8 mouse cellular contexts compared by ENCODE assay signal in the genomic region with DNA sequence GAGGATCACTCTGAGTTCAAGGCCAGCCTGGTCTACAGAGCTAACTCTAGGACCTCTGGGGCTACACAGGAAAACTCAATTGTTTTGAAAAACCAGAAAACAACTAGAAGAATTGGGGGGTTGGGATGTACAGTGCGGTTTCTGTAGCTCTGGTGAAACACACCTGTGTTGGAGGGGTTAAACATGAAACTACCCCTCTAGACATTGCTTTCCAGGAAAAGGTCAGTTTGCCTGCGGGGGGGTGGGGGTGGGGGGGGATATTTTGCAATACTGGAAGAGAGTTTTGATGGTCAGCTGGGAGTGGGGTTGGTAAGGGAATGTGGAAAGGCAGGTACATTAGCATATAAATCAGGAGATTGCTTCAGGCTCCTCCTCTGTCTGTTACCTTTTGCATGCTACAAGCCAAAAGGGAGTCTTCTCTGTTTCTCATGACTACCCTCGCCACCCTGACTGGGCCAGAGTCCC. TPM values are rescaled to one million over a fixed set of nuclear protein-coding genes. Genes with fewer than 3 reads are reported as not detected.
DNase-seq lines count a peak whose midpoint lies in the region; ATAC-seq and TF ChIP-seq lines count a peak whose summit lies in the region.

No protein-coding gene starts in this region.

- no peak for DNase-seq in heart, adult 9 months (ENCODE audit: low spot score in 2 of 2)
- DNase-seq in ES-CJ7 (ENCODE audit: low read depth, low spot score) = peak; percentile 90
- DNase-seq in heart, postnatal 0 days (ENCODE audit: low spot score) = no peak
- DNase-seq in liver, postnatal 0 days = no peak
- no peak for DNase-seq in thymus, postnatal 36 days
- DNase-seq in left cerebral cortex, postnatal 14 days (ENCODE audit: low spot score in 2 of 2) = no peak

- intact Hi-C loops in left cerebral cortex, postnatal 14 days (cut with DNase I) = loop anchor here (5.0 kb wide), 2 partner anchors 80 to 120 kb away; partner anchors contain the start of gene Hnrnpc

- TF ChIP-seq EP300 in heart, postnatal 0 days (IDR thresholded peaks at IDR 0.05; ENCODE audit: low read depth) = no peak
- TF ChIP-seq EP300 in liver, postnatal 0 days (IDR thresholded peaks at IDR 0.05; ENCODE audit: low read depth) = no peak

- no peak for TF ChIP-seq CTCF in heart, postnatal 0 days (IDR thresholded peaks at IDR 0.05; ENCODE audit: low read depth)
- TF ChIP-seq CTCF in liver, postnatal 0 days (IDR thresholded peaks at IDR 0.05; ENCODE audit: low read depth) = no peak

- H3K4me2 ChIP-seq in heart, embryonic 12.5 days = peak overlapping the region; percentile 61
- peak overlapping the region; percentile 67 for H3K4me2 ChIP-seq in heart, postnatal 0 days (ENCODE audit: low read depth, low read length)
- H3K4me2 ChIP-seq in liver, postnatal 0 days (ENCODE audit: low read depth, low read length) = peak overlapping the region; percentile 69

- H3K4me1 ChIP-seq in heart, embryonic 12.5 days (replicated peaks) = peaks cover 36% of the 10 kb centered on the region
- H3K4me1 ChIP-seq in heart, postnatal 0 days (ENCODE audit: control insufficient read depth, insufficient read depth) = peaks cover 22% of the 10 kb centered on the region
- peaks cover 42% of the 10 kb centered on the region for H3K4me1 ChIP-seq in liver, postnatal 0 days (ENCODE audit: insufficient read depth)

- no peak for ATAC-seq in heart, embryonic 12.5 days (ENCODE audit: insufficient number of reproducible peaks, low FRiP score)
- ATAC-seq in heart, postnatal 0 days (ENCODE audit: insufficient read depth, low read depth) = no peak
- no peak for ATAC-seq in liver, postnatal 0 days
- ATAC-seq in frontal cortex, adult (ENCODE audit: low TSS enrichment) = no peak

- H3K27me3 ChIP-seq in heart, embryonic 12.5 days (replicated peaks) = no peaks in the 10 kb centered on the region
- no peaks in the 10 kb centered on the region for H3K27me3 ChIP-seq in heart, postnatal 0 days (ENCODE audit: control insufficient read depth, insufficient read depth, low read length)
- H3K27me3 ChIP-seq in liver, postnatal 0 days (ENCODE audit: insufficient read depth, low read length) = no peaks in the 10 kb centered on the region

- peak overlapping the region; percentile 35; the same call in 1 of the 2 replicates for H3K4me3 ChIP-seq in heart, embryonic 12.5 days
- H3K4me3 ChIP-seq in heart, postnatal 0 days (ENCODE audit: low read depth, low read length) = no peak overlapping the region
- peak overlapping the region; percentile 30 for H3K4me3 ChIP-seq in liver, postnatal 0 days (ENCODE audit: low read depth, low read length)

- WGBS in heart, embryonic 12.5 days = 69% methylated on average over 3 of the region's 3 CpGs
- 67% methylated on average over 3 of the region's 3 CpGs for WGBS in heart, postnatal 0 days
- WGBS in liver, postnatal 0 days (ENCODE audit: insufficient replicate concordance) = 46% methylated on average over 3 of the region's 3 CpGs

- peak overlapping the region; percentile 79 for H3K27ac ChIP-seq in heart, embryonic 12.5 days (ENCODE audit: poor library complexity, severe bottlenecking)
- H3K27ac ChIP-seq in heart, postnatal 0 days (ENCODE audit: low read depth) = peak overlapping the region; percentile 87
- peak overlapping the region; percentile 98 for H3K27ac ChIP-seq in liver, postnatal 0 days (ENCODE audit: low read depth)

- H3K9ac ChIP-seq in heart, embryonic 12.5 days = peak overlapping the region; percentile 60; the same call in 1 of the 2 replicates
- no peak overlapping the region for H3K9ac ChIP-seq in heart, postnatal 0 days (replicated peaks; ENCODE audit: low read depth, low read length)
- peak overlapping the region; percentile 42; the same call in 1 of the 2 replicates for H3K9ac ChIP-seq in liver, postnatal 0 days (replicated peaks)

- no peaks in the 10 kb centered on the region for H3K36me3 ChIP-seq in heart, embryonic 12.5 days
- H3K36me3 ChIP-seq in heart, postnatal 0 days (replicated peaks; ENCODE audit: control insufficient read depth, insufficient read depth, low read length) = no peaks in the 10 kb centered on the region
- 0 out of 2 replicates have a peak, but pooled peaks cover 2% of the 10 kb centered on the region for H3K36me3 ChIP-seq in liver, postnatal 0 days (replicated peaks; ENCODE audit: insufficient read depth, low read length)

- no peaks in the 10 kb centered on the region for H3K9me3 ChIP-seq in heart, embryonic 12.5 days (replicated peaks)
- no peaks in the 10 kb centered on the region for H3K9me3 ChIP-seq in heart, postnatal 0 days (replicated peaks; ENCODE audit: control insufficient read depth, low read length)
- no peaks in the 10 kb centered on the region for H3K9me3 ChIP-seq in liver, postnatal 0 days (ENCODE audit: low read length)

RNA-seq across cellular contexts. Expression of gene Zfp219, which starts 1.7 kb away (rescaled TPM):
- 21.5 and 23.6 TPM in 2 replicates for polyA plus RNA-seq in heart, embryonic 12.5 days (2016; fragmentation: Nextera tagmentation; extraction: Ambion mirVana)
- 41.2 and 51.6 TPM in 2 replicates for total RNA-seq in heart, postnatal 0 days (2014; rRNA removed; ENCODE audit: low replicate concordance)
- 12.7 and 13.9 TPM in 2 replicates for polyA plus RNA-seq in heart, postnatal 0 days (2015; fragmentation: Nextera tagmentation; extraction: Ambion mirVana)
- 8.8 and 9.0 TPM in 2 replicates for polyA plus RNA-seq in liver, postnatal 0 days (2015; fragmentation: Nextera tagmentation; extraction: Ambion mirVana)
- 10 to 100 TPM; 29.5 to 33.6 TPM for total RNA-seq in left cerebral cortex, postnatal 14 days (2021)

RNA-seq across cellular contexts. Expression of gene Tmem253, which starts 6.8 kb away (rescaled TPM):
- 0.50 and 0.80 TPM in 2 replicates for polyA plus RNA-seq in heart, embryonic 12.5 days (2016; fragmentation: Nextera tagmentation; extraction: Ambion mirVana)
- 0.57 TPM in 1 of 2 replicates, not detected in the other for total RNA-seq in heart, postnatal 0 days (2014; rRNA removed; ENCODE audit: low replicate concordance)
- polyA plus RNA-seq in heart, postnatal 0 days (2015; fragmentation: Nextera tagmentation; extraction: Ambion mirVana) = 0.18 and 1.0 TPM in 2 replicates
- 0.23 and 0.31 TPM in 2 replicates for polyA plus RNA-seq in liver, postnatal 0 days (2015; fragmentation: Nextera tagmentation; extraction: Ambion mirVana)
- under 1 TPM; 0.36 to 0.77 TPM for total RNA-seq in left cerebral cortex, postnatal 14 days (2021)

RNA-seq across cellular contexts. Expression of gene Olfr221, which starts 20.0 kb away (rescaled TPM):
- polyA plus RNA-seq in heart, embryonic 12.5 days (2016; fragmentation: Nextera tagmentation; extraction: Ambion mirVana) = not detected in 2 replicates
- not detected in 2 replicates for total RNA-seq in heart, postnatal 0 days (2014; rRNA removed; ENCODE audit: low replicate concordance)
- not detected in 2 replicates for polyA plus RNA-seq in heart, postnatal 0 days (2015; fragmentation: Nextera tagmentation; extraction: Ambion mirVana)
- not detected in 2 replicates for polyA plus RNA-seq in liver, postnatal 0 days (2015; fragmentation: Nextera tagmentation; extraction: Ambion mirVana)
- total RNA-seq in left cerebral cortex, postnatal 14 days (2021) = not detected

RNA-seq across cellular contexts. Expression of gene Arhgef40, which starts 37.8 kb away (rescaled TPM):
- 104 and 111 TPM in 2 replicates for polyA plus RNA-seq in heart, embryonic 12.5 days (2016; fragmentation: Nextera tagmentation; extraction: Ambion mirVana)
- total RNA-seq in heart, postnatal 0 days (2014; rRNA removed; ENCODE audit: low replicate concordance) = 35.4 and 36.4 TPM in 2 replicates
- polyA plus RNA-seq in heart, postnatal 0 days (2015; fragmentation: Nextera tagmentation; extraction: Ambion mirVana) = 26.9 and 27.6 TPM in 2 replicates
- 5.8 and 7.2 TPM in 2 replicates for polyA plus RNA-seq in liver, postnatal 0 days (2015; fragmentation: Nextera tagmentation; extraction: Ambion mirVana)
- total RNA-seq in left cerebral cortex, postnatal 14 days (2021) = 10 to 100 TPM; 31.9 to 35.2 TPM
